ENCODE assay signal across 9 mouse cellular contexts in the genomic region with DNA sequence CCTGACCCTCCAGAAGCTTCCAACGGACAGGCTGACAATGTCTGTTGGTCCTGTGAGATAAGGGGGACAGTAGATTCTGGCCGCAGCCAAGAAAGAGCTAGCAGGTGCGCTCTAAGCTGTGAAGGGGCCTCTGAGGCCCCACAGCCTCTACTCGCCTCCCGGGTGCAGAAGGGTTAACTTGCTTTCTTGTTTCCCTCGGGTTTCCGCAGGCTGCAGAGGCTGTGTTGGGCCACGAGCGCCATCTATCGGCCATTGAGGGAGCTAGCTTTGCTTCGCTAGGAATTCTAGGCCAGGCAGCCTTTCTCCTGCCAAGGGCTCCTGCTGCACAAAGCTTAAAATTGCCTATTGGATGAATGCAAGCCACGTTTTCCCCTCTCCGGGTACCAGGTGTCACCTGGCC. TPM values are rescaled to one million over a fixed set of nuclear protein-coding genes. Genes with fewer than 3 reads are reported as not detected.
DNase-seq lines count a peak whose midpoint lies in the region; ATAC-seq lines count a peak whose summit lies in the region.
"Had no signal": no experiment of that assay in that cellular context is flagged by ENCODE, and none has a peak within 500 bp of the region (broad histone marks: within the 10 kb centered on the region; RNA-seq: fewer than 3 reads in every experiment).

No protein-coding gene starts in this region.

- under 1% methylated on average over 13 of the region's 13 CpGs for WGBS in hindbrain, embryonic 13.5 days

- no peaks in the 10 kb centered on the region for H3K36me3 ChIP-seq in hindbrain, embryonic 13.5 days

- H3K4me2 ChIP-seq in hindbrain, embryonic 13.5 days: peak overlapping the region; percentile 90

- ATAC-seq in hindbrain, embryonic 13.5 days (ENCODE audit: low FRiP score): no peak

- H3K4me3 ChIP-seq in hindbrain, embryonic 13.5 days: peak overlapping the region; percentile 27

- H3K4me1 ChIP-seq in hindbrain, embryonic 13.5 days (replicated peaks): peaks cover 85% of the 10 kb centered on the region

- peak overlapping the region; percentile 67 for H3K9ac ChIP-seq in hindbrain, embryonic 13.5 days

- H3K27ac ChIP-seq in hindbrain, embryonic 13.5 days: peak overlapping the region; percentile 75
- H3K27ac ChIP-seq: macrophage had no signal

- H3K27me3 ChIP-seq in hindbrain, embryonic 13.5 days: peaks cover 44% of the 10 kb centered on the region

- peak; percentile 83 for DNase-seq in Muller cell, postnatal 12 days (ENCODE audit: inconsistent ontology term)
- peak; percentile 90 for DNase-seq in cerebellum, adult 9-11 months
- DNase-seq in frontal cortex, postnatal 14 days (ENCODE audit: low spot score in 2 of 2): peak; percentile 79 to 87
- DNase-seq in layer of hippocampus, postnatal 36 days: peak; percentile 84 to 85
- peak; percentile 87 to 91 for DNase-seq in lung, postnatal 4 days
- DNase-seq in retina, postnatal 1 day: peak; percentile 94
- peak; percentile 92 for DNase-seq in thymus, postnatal 4 days

- H3K9me3 ChIP-seq in hindbrain, embryonic 13.5 days: no peaks in the 10 kb centered on the region

RNA-seq across cellular contexts. Expression of a gene that starts 1.5 kb away (rescaled TPM):
- 40.7 and 41.2 TPM in 2 replicates for polyA plus RNA-seq in hindbrain, embryonic 13.5 days (2015; fragmentation: Nextera tagmentation; extraction: Ambion mirVana)
- total RNA-seq in layer of hippocampus, postnatal 36 days (2021): 10 to 100 TPM; 20.9 to 22.5 TPM
